Mouse (Mus musculus) liver, postnatal 0 days (tissue): ENCODE data around the gene Gm5426.

Experiments used
- CTCF ChIP-seq: sonication (generic); IDR thresholded peaks from 2 replicates; pipeline ENCODE4 v1.5.1; 2016; ENCODE audit warnings: antibody characterized with exemption, low read depth
- EP300 ChIP-seq: IDR thresholded peaks from 2 replicates; pipeline ENCODE4 v1.6.1; 2016; ENCODE audit warnings: antibody characterized with exemption, low read depth, mild to moderate bottlenecking

GRCm38 (mm10) chr10:96150401-96151116 is 14.2 kb downstream of the Gm5426 start:
- TF ChIP-seq CTCF = no peak
- no peak for TF ChIP-seq EP300
